Mouse (Mus musculus) myocyte (in vitro differentiated cells): ENCODE data around the gene Chd2.

Source experiments
- CEBPB ChIP-seq: IDR thresholded peaks from 2 replicates; pipeline ENCODE4 v1.6.1; 2011; ENCODE audit warnings: mild to moderate bottlenecking, moderate library complexity; ENCODE audit not compliant: poor library complexity, insufficient read depth, severe bottlenecking
- E2F4 ChIP-seq: IDR thresholded peaks from one replicate; pipeline ENCODE4 v1.6.1; 2011; ENCODE audit warnings: mild to moderate bottlenecking, control low read depth, moderate library complexity; ENCODE audit not compliant: insufficient read depth
- MAX ChIP-seq: IDR thresholded peaks from one replicate; pipeline ENCODE4 v1.6.1; 2011; ENCODE audit warnings: low read depth, mild to moderate bottlenecking, control low read depth
- POLR2A ChIP-seq: IDR thresholded peaks from one replicate; pipeline ENCODE4 v1.6.1; 2011; ENCODE audit warnings: low read depth, mild to moderate bottlenecking, control low read depth, moderate library complexity; ENCODE audit not compliant: insufficient read length
- POLR2AphosphoS2 ChIP-seq: IDR thresholded peaks from one replicate; pipeline ENCODE4 v1.6.1; 2011; ENCODE audit warnings: low read depth, control low read depth; ENCODE audit not compliant: insufficient read length
- REST ChIP-seq: IDR thresholded peaks from one replicate; pipeline ENCODE4 v1.6.1; 2011; ENCODE audit warnings: mild to moderate bottlenecking, control low read depth, moderate library complexity; ENCODE audit not compliant: insufficient read depth, insufficient read length
- TCF12 ChIP-seq: IDR thresholded peaks from one replicate; pipeline ENCODE4 v1.6.1; 2011; ENCODE audit warnings: mild to moderate bottlenecking, control low read depth; ENCODE audit not compliant: poor library complexity, insufficient read depth, severe bottlenecking
- TCF3 ChIP-seq: IDR thresholded peaks from one replicate; pipeline ENCODE4 v1.6.1; 2011; ENCODE audit warnings: low read depth, control low read depth; ENCODE audit not compliant: insufficient read length
- USF1 ChIP-seq: IDR thresholded peaks from one replicate; pipeline ENCODE4 v1.6.1; 2011; ENCODE audit warnings: low read depth, mild to moderate bottlenecking, control low read depth, moderate library complexity

DNA sequence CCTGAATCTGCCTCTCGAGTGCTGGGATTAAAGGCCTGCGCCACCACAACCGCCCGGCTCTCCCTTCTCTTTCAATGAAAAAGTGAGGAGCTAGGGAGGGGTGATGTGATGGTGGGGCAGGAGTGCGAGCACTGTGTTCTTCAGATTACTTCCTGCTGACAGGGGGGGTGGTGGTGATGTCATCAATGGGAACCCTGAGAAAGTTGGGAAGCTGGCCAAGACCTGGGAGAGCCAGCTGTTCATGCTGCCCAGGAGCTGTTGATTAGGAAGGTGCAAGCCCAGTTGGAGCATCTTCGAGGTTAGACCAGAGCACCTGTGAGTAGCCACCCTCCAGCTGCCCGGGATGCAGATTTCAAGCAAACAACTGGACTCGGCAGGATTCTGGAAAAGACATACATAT lies 33.6 kb upstream of the Chd2 start:
- TF ChIP-seq POLR2A, result no peak
- no peak for TF ChIP-seq USF1
- no peak for TF ChIP-seq POLR2AphosphoS2
- no peak for TF ChIP-seq E2F4
- TF ChIP-seq MAX, result no peak
- no peak for TF ChIP-seq REST
- no peak for TF ChIP-seq CEBPB
- TF ChIP-seq TCF12, result no peak
- TF ChIP-seq TCF3, result no peak
